Mouse (Mus musculus): ENCODE measurements at regions not wholly inside any gene's neighbourhood (a gene's known extent, or its start where the extent isn't known, plus 50 kb on each side); places are given as distances from the start of the nearest gene placed in this dataset.

DNA sequence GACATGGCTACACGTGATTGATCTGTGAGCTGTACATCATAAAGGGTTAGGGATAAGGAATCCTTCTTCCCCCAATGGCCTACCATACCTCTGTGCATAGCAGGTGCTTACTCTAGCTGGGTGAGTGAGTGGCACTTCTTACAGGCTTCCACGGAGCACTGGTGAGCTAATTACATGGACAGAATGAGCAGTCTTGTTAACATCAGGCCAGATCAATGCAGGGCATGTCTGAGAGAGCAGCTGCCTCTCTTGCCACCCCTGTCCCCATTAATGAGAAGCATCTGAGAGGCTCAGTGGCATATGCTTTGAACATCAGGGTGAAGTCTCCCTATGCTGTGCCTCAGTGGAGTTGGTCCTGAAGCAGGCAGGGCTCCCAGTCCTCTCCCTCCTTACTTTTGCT, 380.7 kb upstream of the Nrp1 start:
- Histone ChIP-seq H3K4me3 (ENCODE audit: low read depth, low read length) (no peak overlapping the region), H3K9me3 (ENCODE audit: control insufficient read depth, low read length) (no peaks in the 10 kb centered on the region), H3K4me2 (ENCODE audit: low read depth, low read length) (no peak overlapping the region), H3K27ac (replicated peaks; ENCODE audit: low read depth, low read length) (no peak overlapping the region), H3K4me1 (ENCODE audit: control insufficient read depth, insufficient read depth, low read length) (peaks cover 17% of the 10 kb centered on the region; the same call in 1 of the 2 replicates), H3K36me3 (ENCODE audit: control insufficient read depth, insufficient read depth, low read length) (no peaks in the 10 kb centered on the region), H3K9ac (ENCODE audit: low read depth, low read length) (no peak overlapping the region), H3K27me3 (replicated peaks; ENCODE audit: control insufficient read depth, insufficient read depth, low read length) (no peaks in the 10 kb centered on the region)
- no peak for DNase-seq (ENCODE audit: low spot score)
- WGBS = 32% methylated on average over 2 of the region's 2 CpGs
- ATAC-seq (ENCODE audit: low read depth) = peak; percentile 44; the same call in 1 of the 2 replicates

DNA sequence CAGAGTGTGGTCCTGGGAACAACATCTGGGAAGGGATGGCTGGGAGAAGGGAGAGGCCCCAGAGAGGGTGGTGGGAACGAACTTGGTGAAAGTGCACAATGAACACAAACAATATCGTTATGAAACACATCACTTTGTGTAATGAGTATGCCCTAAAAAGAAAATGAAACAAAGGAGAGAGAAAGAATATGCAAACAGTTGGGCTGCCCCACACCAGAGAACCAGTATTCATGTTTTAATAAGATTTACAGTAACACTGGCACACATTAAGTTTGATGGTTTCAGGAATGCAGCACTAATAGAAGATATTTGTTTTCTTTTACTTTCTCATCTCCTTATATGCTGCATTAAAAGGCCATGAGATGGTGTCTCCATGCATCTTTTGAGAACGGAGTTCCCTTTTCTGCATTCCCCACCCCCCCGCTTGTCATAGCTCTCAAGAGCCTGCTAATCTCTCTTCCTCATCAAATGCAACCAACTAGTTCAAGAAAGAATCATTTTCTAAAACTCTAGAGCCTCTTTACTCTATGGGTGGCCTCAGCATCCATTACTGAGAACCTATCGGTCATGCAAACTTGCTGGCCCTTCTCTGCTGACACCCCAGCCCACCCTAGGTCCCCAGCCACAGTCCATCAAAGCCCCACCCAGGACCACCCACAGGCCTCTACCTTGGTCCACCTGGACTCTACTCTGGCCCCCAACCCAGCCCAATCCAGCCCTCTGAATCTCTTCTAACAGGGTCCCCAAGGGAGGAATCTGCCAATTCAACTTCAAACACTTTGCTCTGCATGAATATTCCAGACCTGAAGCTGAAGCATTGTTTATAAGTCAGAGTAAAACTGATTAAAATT, 379.0 kb upstream of the Nrp1 start:
- no peak overlapping the region for H3K27ac ChIP-seq (replicated peaks; ENCODE audit: low read depth, low read length)
- WGBS = 72% methylated on average over 5 of the region's 5 CpGs
- no peaks in the 10 kb centered on the region for H3K36me3 ChIP-seq (ENCODE audit: control insufficient read depth, insufficient read depth, low read length)
- ATAC-seq (ENCODE audit: low read depth) (no peak), DNase-seq (ENCODE audit: low spot score) (no peak)
- no peak overlapping the region for H3K4me2 ChIP-seq (ENCODE audit: low read depth, low read length)
- H3K27me3 ChIP-seq (replicated peaks; ENCODE audit: control insufficient read depth, insufficient read depth, low read length) = no peaks in the 10 kb centered on the region
- H3K4me3 ChIP-seq (ENCODE audit: low read depth, low read length) = no peak overlapping the region
- H3K9me3 ChIP-seq (ENCODE audit: control insufficient read depth, low read length) = no peaks in the 10 kb centered on the region
- no peak overlapping the region for H3K9ac ChIP-seq (ENCODE audit: low read depth, low read length)
- H3K4me1 ChIP-seq (ENCODE audit: control insufficient read depth, insufficient read depth, low read length) = peaks cover 17% of the 10 kb centered on the region; the same call in 1 of the 2 replicates

DNA sequence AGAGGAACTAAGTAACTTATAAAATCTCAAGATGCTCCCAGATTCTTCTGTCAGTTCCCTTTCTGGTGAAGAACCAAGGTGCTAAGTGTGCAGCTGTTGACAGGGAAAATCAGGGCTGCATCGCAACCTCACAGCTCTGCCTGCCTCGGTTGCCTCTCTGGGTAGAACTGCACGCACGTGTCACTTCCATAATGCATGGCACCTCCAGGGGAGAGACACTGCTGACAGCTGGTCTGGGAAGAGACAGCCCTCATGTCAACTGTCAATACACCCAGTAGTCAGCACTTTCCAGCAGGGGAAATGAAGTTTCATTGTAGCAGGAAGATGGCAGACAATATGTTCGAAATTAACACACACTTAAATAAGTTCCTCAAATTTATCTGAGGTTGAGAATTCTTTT, 376.2 kb upstream of the Nrp1 start:
- H3K9me3 ChIP-seq (ENCODE audit: control insufficient read depth, low read length) = no peaks in the 10 kb centered on the region
- 76% methylated on average over 5 of the region's 5 CpGs for WGBS
- no peak for ATAC-seq (ENCODE audit: low read depth)

DNA sequence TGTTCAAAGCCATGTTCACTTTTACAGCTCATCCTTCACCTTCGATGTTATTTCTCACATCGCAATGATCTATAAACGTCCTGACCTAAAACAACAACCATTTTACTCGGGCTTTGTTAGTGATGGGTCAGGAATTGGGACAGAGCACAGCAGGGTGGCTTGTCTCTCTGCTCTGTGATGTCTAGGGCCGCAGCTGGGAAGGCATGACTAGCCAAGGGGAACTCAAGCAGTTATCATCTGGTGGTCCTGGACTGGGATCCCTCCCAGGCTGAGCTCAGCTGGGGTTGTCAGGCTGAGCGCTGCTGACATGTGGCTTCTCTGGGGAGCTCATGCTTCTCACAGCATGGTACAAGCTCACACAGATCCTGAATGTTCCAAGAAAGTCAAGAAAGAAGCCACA, 372.8 kb upstream of the Nrp1 start:
- H3K36me3 ChIP-seq (ENCODE audit: control insufficient read depth, insufficient read depth, low read length) = no peaks in the 10 kb centered on the region
- no peaks in the 10 kb centered on the region for H3K9me3 ChIP-seq (ENCODE audit: control insufficient read depth, low read length)
- 74% methylated on average over 6 of the region's 6 CpGs for WGBS
- no peak overlapping the region for H3K27ac ChIP-seq (replicated peaks; ENCODE audit: low read depth, low read length)
- H3K4me1 ChIP-seq (ENCODE audit: control insufficient read depth, insufficient read depth, low read length) = no peaks in the 10 kb centered on the region
- DNase-seq (ENCODE audit: low spot score) (peak; percentile 35), ATAC-seq (ENCODE audit: low read depth) (no peak)
- H3K9ac ChIP-seq (ENCODE audit: low read depth, low read length) = no peak overlapping the region
- no peaks in the 10 kb centered on the region for H3K27me3 ChIP-seq (replicated peaks; ENCODE audit: control insufficient read depth, insufficient read depth, low read length)
- H3K4me2 ChIP-seq (ENCODE audit: low read depth, low read length) = no peak overlapping the region
- no peak overlapping the region for H3K4me3 ChIP-seq (ENCODE audit: low read depth, low read length)

More for the DNA sequence above, 376.2 kb upstream of the Nrp1 start:
- no peaks in the 10 kb centered on the region for H3K36me3 ChIP-seq (ENCODE audit: control insufficient read depth, insufficient read depth, low read length)
- peaks cover 13% of the 10 kb centered on the region; the same call in 1 of the 2 replicates for H3K4me1 ChIP-seq (ENCODE audit: control insufficient read depth, insufficient read depth, low read length)
- DNase-seq (ENCODE audit: low spot score) = no peak
- H3K4me2 ChIP-seq (ENCODE audit: low read depth, low read length) = no peak overlapping the region
- H3K27me3 ChIP-seq (replicated peaks; ENCODE audit: control insufficient read depth, insufficient read depth, low read length) = no peaks in the 10 kb centered on the region
- H3K4me3 ChIP-seq (ENCODE audit: low read depth, low read length) = no peak overlapping the region
- no peak overlapping the region for H3K27ac ChIP-seq (replicated peaks; ENCODE audit: low read depth, low read length)
- no peak overlapping the region for H3K9ac ChIP-seq (ENCODE audit: low read depth, low read length)

DNA sequence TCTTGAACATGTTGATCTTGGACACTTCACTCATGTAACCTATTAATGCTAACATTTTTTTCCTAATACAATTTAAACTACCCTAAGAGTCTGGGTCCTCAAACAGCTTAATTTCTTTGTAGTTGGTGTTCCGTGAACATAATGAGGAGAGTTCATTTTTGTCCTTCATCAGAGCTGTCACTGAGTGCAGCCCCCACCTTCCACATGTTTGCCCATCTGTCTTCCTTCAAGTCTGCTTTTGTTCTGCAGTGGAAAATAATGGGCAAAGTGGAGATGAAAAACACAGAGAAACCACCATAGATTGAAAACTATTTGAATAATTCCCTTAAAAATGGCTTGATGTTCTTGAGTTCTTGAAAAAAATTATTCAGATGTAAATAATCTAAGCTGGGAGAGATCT, 369.5 kb upstream of the Nrp1 start:
- 67% methylated on average over 1 of the region's 1 CpGs for WGBS
- Histone ChIP-seq H3K4me2 (ENCODE audit: low read depth, low read length) (no peak overlapping the region), H3K36me3 (ENCODE audit: control insufficient read depth, insufficient read depth, low read length) (no peaks in the 10 kb centered on the region), H3K27ac (replicated peaks; ENCODE audit: low read depth, low read length) (no peak overlapping the region), H3K27me3 (replicated peaks; ENCODE audit: control insufficient read depth, insufficient read depth, low read length) (no peaks in the 10 kb centered on the region), H3K4me1 (ENCODE audit: control insufficient read depth, insufficient read depth, low read length) (no peaks in the 10 kb centered on the region; the same call in 1 of the 2 replicates), H3K9me3 (ENCODE audit: control insufficient read depth, low read length) (no peaks in the 10 kb centered on the region), H3K9ac (ENCODE audit: low read depth, low read length) (no peak overlapping the region), H3K4me3 (ENCODE audit: low read depth, low read length) (no peak overlapping the region)
- ATAC-seq (ENCODE audit: low read depth) = no peak
- DNase-seq (ENCODE audit: low spot score) = no peak

DNA sequence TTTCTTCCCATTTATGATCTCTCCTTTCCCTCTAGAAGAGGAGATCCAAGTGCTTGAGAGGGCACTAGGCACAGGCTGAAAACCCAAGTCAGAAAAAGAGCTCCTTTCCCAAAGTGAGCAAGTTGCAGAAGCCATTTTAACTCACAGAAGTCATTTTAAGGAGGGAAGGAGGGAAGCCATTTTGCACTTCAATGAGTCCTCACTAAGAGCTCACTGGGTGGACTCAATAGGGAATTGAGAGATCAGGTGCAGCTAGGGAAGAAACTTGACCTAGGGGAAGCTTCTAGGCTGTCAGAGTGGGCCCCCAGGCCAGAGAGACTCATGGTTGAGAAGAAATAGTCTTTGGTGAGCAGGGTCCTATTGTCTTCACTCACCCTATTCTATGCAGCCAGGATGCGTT, 363.5 kb upstream of the Nrp1 start:
- H3K4me1 ChIP-seq (ENCODE audit: control insufficient read depth, insufficient read depth, low read length) = no peaks in the 10 kb centered on the region; the same call in 1 of the 2 replicates
- no peak overlapping the region for H3K9ac ChIP-seq (ENCODE audit: low read depth, low read length)
- no peak overlapping the region for H3K4me2 ChIP-seq (ENCODE audit: low read depth, low read length)
- 87% methylated on average over 1 of the region's 1 CpGs for WGBS
- H3K36me3 ChIP-seq (ENCODE audit: control insufficient read depth, insufficient read depth, low read length) = no peaks in the 10 kb centered on the region
- ATAC-seq (ENCODE audit: low read depth) (no peak), DNase-seq (ENCODE audit: low spot score) (no peak)
- H3K9me3 ChIP-seq (ENCODE audit: control insufficient read depth, low read length) = no peaks in the 10 kb centered on the region
- no peak overlapping the region for H3K27ac ChIP-seq (replicated peaks; ENCODE audit: low read depth, low read length)
- no peak overlapping the region for H3K4me3 ChIP-seq (ENCODE audit: low read depth, low read length)
- no peaks in the 10 kb centered on the region for H3K27me3 ChIP-seq (replicated peaks; ENCODE audit: control insufficient read depth, insufficient read depth, low read length)

DNA sequence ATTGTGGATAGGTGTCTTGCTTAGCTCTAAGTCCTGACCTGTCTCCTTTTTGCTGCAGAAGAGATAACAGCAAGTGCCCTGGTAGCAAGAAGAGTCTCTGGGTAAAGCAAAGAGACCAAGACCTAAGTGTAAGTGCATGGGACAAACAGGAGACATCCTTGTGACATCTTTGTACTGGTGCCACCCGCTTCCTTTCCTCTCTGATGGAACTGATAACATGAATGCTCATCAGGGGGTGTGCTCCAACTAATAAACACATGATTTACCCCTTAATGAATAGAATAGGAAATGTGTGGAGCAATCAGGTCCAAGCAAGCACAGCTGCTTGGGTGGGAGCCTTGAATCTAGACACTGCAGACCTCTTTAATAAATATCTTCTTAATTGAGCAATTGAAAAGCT, 362.9 kb upstream of the Nrp1 start:
- no peaks in the 10 kb centered on the region for H3K36me3 ChIP-seq (ENCODE audit: control insufficient read depth, insufficient read depth, low read length)
- H3K27me3 ChIP-seq (replicated peaks; ENCODE audit: control insufficient read depth, insufficient read depth, low read length) = no peaks in the 10 kb centered on the region
- WGBS = 100% methylated on average over 1 of the region's 1 CpGs
- H3K4me3 ChIP-seq (ENCODE audit: low read depth, low read length) = no peak overlapping the region
- DNase-seq (ENCODE audit: low spot score) (no peak), ATAC-seq (ENCODE audit: low read depth) (no peak)
- no peak overlapping the region for H3K4me2 ChIP-seq (ENCODE audit: low read depth, low read length)
- no peaks in the 10 kb centered on the region; the same call in 1 of the 2 replicates for H3K4me1 ChIP-seq (ENCODE audit: control insufficient read depth, insufficient read depth, low read length)
- no peaks in the 10 kb centered on the region for H3K9me3 ChIP-seq (ENCODE audit: control insufficient read depth, low read length)
- no peak overlapping the region for H3K9ac ChIP-seq (ENCODE audit: low read depth, low read length)
- no peak overlapping the region for H3K27ac ChIP-seq (replicated peaks; ENCODE audit: low read depth, low read length)

DNA sequence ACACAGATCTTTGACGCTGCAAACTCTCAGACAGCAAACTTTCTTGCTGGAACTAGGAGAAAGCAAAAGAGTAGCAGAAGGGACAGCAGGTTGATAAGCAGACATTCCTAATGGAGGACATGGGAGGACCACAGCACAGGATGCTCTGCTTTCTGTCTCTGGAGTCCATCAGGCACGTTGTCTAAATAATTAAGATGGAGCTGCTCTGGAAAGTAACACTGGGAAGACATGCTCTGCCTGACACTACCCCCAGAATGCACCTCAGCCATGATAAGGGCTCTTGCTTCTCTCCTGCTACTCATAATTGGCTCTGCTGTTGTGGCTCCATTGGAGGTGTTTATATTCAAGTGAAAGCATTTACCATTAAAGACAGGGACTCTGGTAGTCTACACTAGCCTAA, 356.0 kb upstream of the Nrp1 start:
- no peak overlapping the region for H3K9ac ChIP-seq (ENCODE audit: low read depth, low read length)
- no peaks in the 10 kb centered on the region for H3K27me3 ChIP-seq (replicated peaks; ENCODE audit: control insufficient read depth, insufficient read depth, low read length)
- 0 out of 2 replicates have a peak, but pooled peaks cover 8% of the 10 kb centered on the region for H3K4me1 ChIP-seq (ENCODE audit: control insufficient read depth, insufficient read depth, low read length)
- no peaks in the 10 kb centered on the region for H3K9me3 ChIP-seq (ENCODE audit: control insufficient read depth, low read length)
- no peak for ATAC-seq (ENCODE audit: low read depth)
- WGBS = 69% methylated on average over 2 of the region's 2 CpGs
- no peak overlapping the region for H3K27ac ChIP-seq (replicated peaks; ENCODE audit: low read depth, low read length)
- DNase-seq (ENCODE audit: low spot score) = no peak
- H3K36me3 ChIP-seq (ENCODE audit: control insufficient read depth, insufficient read depth, low read length) = no peaks in the 10 kb centered on the region
- no peak overlapping the region for H3K4me2 ChIP-seq (ENCODE audit: low read depth, low read length)
- H3K4me3 ChIP-seq (ENCODE audit: low read depth, low read length) = no peak overlapping the region

DNA sequence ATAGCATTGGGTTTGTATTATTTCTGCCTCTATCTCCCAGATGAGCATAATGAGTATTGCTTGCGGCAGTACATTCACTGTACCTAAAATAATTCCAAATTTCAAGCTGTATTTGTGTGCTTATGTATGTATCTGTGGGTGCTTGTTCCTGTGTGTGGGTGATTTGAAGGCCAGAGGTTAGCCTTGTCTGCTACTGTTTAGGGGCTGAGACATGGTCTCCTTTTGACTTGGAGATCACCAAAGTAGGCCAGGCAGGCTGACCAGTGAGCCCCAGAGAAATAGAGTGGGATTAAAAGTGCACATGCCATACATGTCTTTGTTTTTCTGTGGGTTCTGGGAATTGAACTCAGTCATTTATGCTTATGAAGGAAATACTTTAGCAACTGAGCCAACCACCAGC, 355.6 kb upstream of the Nrp1 start:
- Histone ChIP-seq H3K4me2 (ENCODE audit: low read depth, low read length) (no peak overlapping the region), H3K27me3 (replicated peaks; ENCODE audit: control insufficient read depth, insufficient read depth, low read length) (no peaks in the 10 kb centered on the region), H3K9ac (ENCODE audit: low read depth, low read length) (no peak overlapping the region), H3K4me1 (ENCODE audit: control insufficient read depth, insufficient read depth, low read length) (0 out of 2 replicates have a peak, but pooled peaks cover 9% of the 10 kb centered on the region), H3K9me3 (ENCODE audit: control insufficient read depth, low read length) (no peaks in the 10 kb centered on the region), H3K4me3 (ENCODE audit: low read depth, low read length) (no peak overlapping the region), H3K36me3 (ENCODE audit: control insufficient read depth, insufficient read depth, low read length) (no peaks in the 10 kb centered on the region), H3K27ac (replicated peaks; ENCODE audit: low read depth, low read length) (no peak overlapping the region)
- no peak for DNase-seq (ENCODE audit: low spot score)
- ATAC-seq (ENCODE audit: low read depth) = no peak
- 94% methylated on average over 1 of the region's 1 CpGs for WGBS
